Mouse (Mus musculus) heart, postnatal 0 days (tissue): Measurements from ENCODE around the gene Ift122. TPM values are rescaled to one million over a fixed set of nuclear protein-coding genes. Genes with fewer than 3 reads are reported as not detected.
A peak's percentile ranks its signal among the peaks of the same experiment; 100 is the strongest.

Experiments
- ATAC-seq: fragments of 200-750 bp; cut with Nextera tagmentation; 2 replicates; pipeline ENCODE4 v1.8.0; 2017; ENCODE audit warnings: low read depth, moderate number of reproducible peaks, moderate library complexity; ENCODE audit not compliant: insufficient read depth
- DNase-seq: peaks from one replicate; pipeline ENCODE4 v3.0.0-alpha.2; 2016; ENCODE audit warnings: low spot score
- H3K27ac ChIP-seq: fragments of 300-500 bp; sonication (generic); 2 replicates; pipeline ENCODE4 v1.5.1; 2014; ENCODE audit warnings: low read depth, mild to moderate bottlenecking
- H3K27me3 ChIP-seq: fragments of 300-500 bp; sonication (generic); 2 replicates; pipeline ENCODE4 v1.6.1; 2014; ENCODE audit warnings: low read length, mixed read lengths; ENCODE audit not compliant: control insufficient read depth, insufficient read depth
- H3K36me3 ChIP-seq: fragments of 300-500 bp; sonication (generic); replicated peaks from 2 replicates; pipeline ENCODE4 v1.6.1; 2014; ENCODE audit warnings: low read length, mixed read lengths; ENCODE audit not compliant: control insufficient read depth, insufficient read depth
- H3K4me1 ChIP-seq: fragments of 300-500 bp; sonication (generic); 2 replicates; pipeline ENCODE4 v1.6.1; 2014; ENCODE audit warnings: antibody characterized with exemption; ENCODE audit not compliant: control insufficient read depth, insufficient read depth
- H3K4me2 ChIP-seq: fragments of 300-500 bp; sonication (generic); 2 replicates; pipeline ENCODE4 v1.6.1; 2014; ENCODE audit warnings: low read depth, mild to moderate bottlenecking, low read length, moderate library complexity
- H3K4me3 ChIP-seq: fragments of 300-500 bp; sonication (generic); 2 replicates; pipeline ENCODE4 v1.5.1; 2014; ENCODE audit warnings: low read depth, low read length
- H3K9ac ChIP-seq: fragments of 300-500 bp; sonication (generic); replicated peaks from 2 replicates; pipeline ENCODE4 v1.6.1; 2014; ENCODE audit warnings: low read depth, low read length, mixed read lengths
- H3K9me3 ChIP-seq: fragments of 300-500 bp; sonication (generic); replicated peaks from 2 replicates; pipeline ENCODE4 v1.6.1; 2016; ENCODE audit warnings: low read length; ENCODE audit not compliant: control insufficient read depth
- CTCF ChIP-seq: IDR thresholded peaks from 2 replicates; pipeline ENCODE4 v1.5.1; 2016; ENCODE audit warnings: antibody characterized with exemption, control low read depth, low read depth
- EP300 ChIP-seq: IDR thresholded peaks from 2 replicates; pipeline ENCODE4 v1.6.1; 2016; ENCODE audit warnings: antibody characterized with exemption, low read depth
- WGBS: fragments of 180-500 bp; shearing (Covaris S2); extraction: QIAGEN DNeasy Blood & Tissue Kit; methylation state at CpG from one replicate; pipeline ENCODE4 v1.1.7; 2014; 5-methylcytosine and 5-hydroxymethylcytosine counted together
- polyA plus RNA-seq: library from polyadenylated mRNA; unstranded; fragments of >200 nt; fragmentation: Nextera tagmentation; extraction: Ambion mirVana; gene quantifications from 2 replicates; pipeline ENCODE4 v1.2.1, GENCODE M21; 2015
- total RNA-seq: library from RNA; depleted of rRNA; stranded (reverse); fragments of >200 nt; gene quantifications from 2 replicates; pipeline ENCODE4 v1.2.3, GENCODE M21; 2014; ENCODE audit warnings: low replicate concordance

Gene Ift122
- total and polyA plus RNA-seq, 2 experiments from 2014 or later, result 13.5 to 25.8 TPM

DNA sequence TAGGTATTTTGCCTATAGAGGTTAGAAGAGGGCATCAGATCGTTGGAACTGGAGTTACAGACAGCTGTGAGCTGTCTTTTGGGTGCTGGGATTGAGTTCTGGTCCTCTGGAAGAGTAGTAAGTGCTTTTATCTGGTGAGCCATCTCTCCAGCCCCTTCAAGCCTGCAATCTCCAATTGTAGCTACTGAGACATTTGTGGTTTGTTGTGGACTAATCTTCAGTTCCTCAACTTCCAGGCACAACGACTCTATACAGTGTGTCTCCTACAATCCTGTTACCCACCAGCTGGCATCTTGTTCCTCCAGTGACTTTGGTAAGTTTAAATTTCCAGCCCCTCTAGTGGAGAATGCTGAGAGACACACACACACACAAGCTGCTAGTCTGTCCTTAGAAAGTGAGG, 24.0 kb downstream of the Ift122 start:
- H3K36me3 ChIP-seq, result peaks cover 9% of the 10 kb centered on the region; the same call in 1 of the 2 replicates

DNA sequence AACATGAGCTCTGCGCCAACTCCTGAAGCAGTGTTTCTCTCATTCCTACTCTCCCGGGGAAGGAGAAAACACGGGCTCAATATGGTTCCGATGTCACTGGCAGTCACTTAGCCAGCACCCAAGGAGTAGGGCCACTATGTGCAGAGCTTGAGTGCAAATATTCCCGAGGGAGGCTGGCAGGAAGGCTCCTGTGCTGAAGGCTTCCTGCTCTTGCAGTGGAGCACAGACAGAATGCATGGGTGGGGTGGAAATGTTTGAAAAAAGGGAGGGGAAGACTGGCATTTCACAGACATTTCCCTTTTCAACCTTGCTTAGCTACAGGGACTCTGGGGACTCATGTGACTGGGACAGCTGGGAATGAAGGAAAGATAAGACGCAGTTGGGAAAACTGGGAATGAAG, 25.4 kb downstream of the Ift122 start:
- no peak overlapping the region for H3K4me3 ChIP-seq
- H3K27ac ChIP-seq, result peak overlapping the region; percentile 39; the same call in 1 of the 2 replicates
- TF ChIP-seq EP300 (no peak), CTCF (no peak)
- 54% methylated on average over 6 of the region's 6 CpGs for WGBS
- no peak for DNase-seq
- no peaks in the 10 kb centered on the region for H3K9me3 ChIP-seq
- H3K4me1 ChIP-seq, result no peaks in the 10 kb centered on the region
- no peaks in the 10 kb centered on the region for H3K27me3 ChIP-seq
- H3K4me2 ChIP-seq, result no peak overlapping the region
- no peak for ATAC-seq
- H3K36me3 ChIP-seq, result peaks cover 9% of the 10 kb centered on the region; the same call in 1 of the 2 replicates
- H3K9ac ChIP-seq, result no peak overlapping the region

More for the DNA sequence above, 24.0 kb downstream of the Ift122 start:
- H3K4me3 ChIP-seq, result no peak overlapping the region
- no peak for TF ChIP-seq EP300
- no peak for TF ChIP-seq CTCF
- H3K27me3 ChIP-seq, result no peaks in the 10 kb centered on the region
- 80% methylated on average over 2 of the region's 2 CpGs for WGBS
- H3K9me3 ChIP-seq, result no peaks in the 10 kb centered on the region
- H3K9ac ChIP-seq, result no peak overlapping the region
- no peaks in the 10 kb centered on the region for H3K4me1 ChIP-seq
- ATAC-seq (no peak), DNase-seq (no peak)
- H3K4me2 ChIP-seq, result no peak overlapping the region
- H3K27ac ChIP-seq, result no peak overlapping the region

DNA sequence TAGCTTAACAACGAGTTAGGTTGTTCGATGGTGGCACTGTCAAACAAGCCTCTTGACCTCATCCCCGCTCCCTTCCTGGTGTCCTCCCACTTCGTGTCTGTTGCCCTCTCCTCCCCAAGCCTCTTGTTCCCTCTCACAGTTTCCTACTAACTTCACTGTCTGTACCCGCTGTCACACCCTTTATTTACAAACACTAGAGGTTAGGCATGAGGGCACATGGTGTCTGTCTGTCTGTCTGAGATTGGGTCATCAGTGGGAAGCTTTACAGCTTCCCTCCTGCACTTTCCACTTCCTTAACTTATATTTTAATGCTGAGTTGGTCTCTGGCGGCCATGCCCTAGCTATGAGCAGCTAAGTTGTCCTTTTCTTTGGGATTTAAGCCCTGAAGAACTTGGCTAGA, 26.5 kb downstream of the Ift122 start:
- DNase-seq, result no peak
- 80% methylated on average over 6 of the region's 6 CpGs for WGBS
- peak overlapping the region; percentile 59; the same call in 1 of the 2 replicates for H3K27ac ChIP-seq
- no peak overlapping the region for H3K4me2 ChIP-seq
- H3K9ac ChIP-seq, result no peak overlapping the region
- ATAC-seq, result no peak
- TF ChIP-seq CTCF, result no peak
- TF ChIP-seq EP300, result no peak
- H3K36me3 ChIP-seq, result peaks cover 9% of the 10 kb centered on the region; the same call in 1 of the 2 replicates
- no peaks in the 10 kb centered on the region for H3K4me1 ChIP-seq
- no peaks in the 10 kb centered on the region for H3K27me3 ChIP-seq
- H3K9me3 ChIP-seq, result no peaks in the 10 kb centered on the region
- H3K4me3 ChIP-seq, result no peak overlapping the region

DNA sequence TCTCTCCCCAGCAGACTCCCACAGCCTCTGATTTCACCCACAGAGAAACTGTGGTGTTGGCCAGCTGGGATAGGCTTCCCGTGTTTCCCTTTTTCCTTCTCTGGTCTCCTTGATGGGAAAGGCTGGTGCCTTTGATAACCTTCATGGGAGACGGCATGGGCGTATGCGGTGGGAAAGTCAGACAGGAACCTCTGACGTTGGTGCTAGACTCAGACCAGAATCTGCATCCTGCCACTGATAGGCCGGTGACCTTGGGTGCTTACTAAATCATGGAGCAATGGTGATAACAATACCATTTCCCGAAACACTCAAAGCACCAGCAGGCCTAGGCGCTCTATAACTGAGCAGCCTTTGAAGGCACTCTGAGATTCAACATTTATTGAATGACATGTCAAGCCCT, 27.5 kb downstream of the Ift122 start:
- H3K4me1 ChIP-seq, result no peaks in the 10 kb centered on the region
- H3K36me3 ChIP-seq, result peaks cover 9% of the 10 kb centered on the region; the same call in 1 of the 2 replicates
- H3K27me3 ChIP-seq, result no peaks in the 10 kb centered on the region
- ATAC-seq (peak; percentile 66), DNase-seq (peak; percentile 64)
- TF ChIP-seq EP300, result peak; percentile 62
- no peak for TF ChIP-seq CTCF
- H3K4me2 ChIP-seq, result no peak overlapping the region
- no peaks in the 10 kb centered on the region for H3K9me3 ChIP-seq
- peak overlapping the region; percentile 61 for H3K27ac ChIP-seq
- H3K9ac ChIP-seq, result no peak overlapping the region
- WGBS, result 44% methylated on average over 8 of the region's 8 CpGs
- no peak overlapping the region for H3K4me3 ChIP-seq

DNA sequence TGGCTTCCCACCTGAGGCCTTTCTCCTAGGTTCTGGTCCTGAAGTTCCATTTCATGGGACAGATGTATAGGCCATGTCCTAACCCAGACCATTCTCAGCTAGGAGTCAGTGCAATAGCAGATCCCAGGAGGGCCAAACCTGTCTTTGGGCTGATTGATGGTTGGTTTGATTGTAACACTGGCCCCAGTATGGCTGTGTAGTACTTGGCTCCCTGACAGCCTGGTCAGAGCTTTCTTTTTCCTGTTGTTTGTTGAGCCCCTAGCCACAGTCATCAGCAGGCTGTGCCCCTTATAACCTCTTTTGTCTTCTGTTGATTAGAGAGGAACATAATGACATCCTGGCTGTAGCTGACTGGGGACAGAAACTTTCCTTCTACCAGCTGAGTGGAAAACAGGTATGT, 30.7 kb downstream of the Ift122 start:
- ATAC-seq, result peak; percentile 12; the same call in 1 of the 2 replicates
- H3K4me1 ChIP-seq, result no peaks in the 10 kb centered on the region
- H3K9ac ChIP-seq, result no peak overlapping the region
- peaks cover 23% of the 10 kb centered on the region for H3K36me3 ChIP-seq
- no peaks in the 10 kb centered on the region; the same call in 1 of the 2 replicates for H3K9me3 ChIP-seq
- no peak overlapping the region for H3K4me3 ChIP-seq
- TF ChIP-seq EP300 (0 out of 2 replicates have a peak, but pooled peaks have one; percentile 25), CTCF (no peak)
- DNase-seq, result no peak
- no peak overlapping the region for H3K4me2 ChIP-seq
- peak overlapping the region; percentile 35; the same call in 1 of the 2 replicates for H3K27ac ChIP-seq
- no peaks in the 10 kb centered on the region for H3K27me3 ChIP-seq

DNA sequence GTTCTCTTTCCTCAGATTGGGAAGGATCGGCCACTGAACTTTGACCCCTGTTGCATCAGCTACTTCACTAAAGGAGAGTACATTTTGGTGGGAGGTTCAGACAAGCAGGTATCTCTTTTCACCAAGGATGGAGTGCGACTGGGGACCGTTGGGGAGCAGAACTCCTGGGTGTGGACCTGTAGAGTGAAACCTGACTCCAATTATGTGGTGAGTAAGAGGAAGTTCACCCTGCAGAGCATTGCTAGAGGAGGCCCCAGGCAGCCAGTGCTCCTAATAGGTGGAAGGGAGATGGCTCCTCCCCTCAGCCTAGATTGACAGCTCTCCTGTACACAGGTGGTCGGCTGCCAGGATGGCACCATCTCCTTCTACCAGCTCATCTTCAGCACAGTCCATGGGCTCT, 33.6 kb downstream of the Ift122 start:
- ATAC-seq, result no peak
- no peak for TF ChIP-seq CTCF
- TF ChIP-seq EP300, result no peak
- no peaks in the 10 kb centered on the region; the same call in 1 of the 2 replicates for H3K9me3 ChIP-seq
- no peak overlapping the region for H3K4me3 ChIP-seq
- WGBS, result 64% methylated on average over 4 of the region's 4 CpGs
- no peak overlapping the region for H3K9ac ChIP-seq
- H3K4me2 ChIP-seq, result no peak overlapping the region
- H3K36me3 ChIP-seq, result peaks cover 23% of the 10 kb centered on the region
- no peak overlapping the region for H3K27ac ChIP-seq
- no peaks in the 10 kb centered on the region for H3K27me3 ChIP-seq
- DNase-seq, result no peak
- H3K4me1 ChIP-seq, result peaks cover 7% of the 10 kb centered on the region; the same call in 1 of the 2 replicates
